Mouse (Mus musculus) brain, adult 2 months (tissue): ENCODE measurements around the gene Klhdc9.

ENCODE experiments used
- DNase-seq: peaks from one replicate; pipeline ENCODE4 v3.0.0; 2011; ENCODE audit warnings: low read depth, low spot score

Gene Klhdc9

DNA sequence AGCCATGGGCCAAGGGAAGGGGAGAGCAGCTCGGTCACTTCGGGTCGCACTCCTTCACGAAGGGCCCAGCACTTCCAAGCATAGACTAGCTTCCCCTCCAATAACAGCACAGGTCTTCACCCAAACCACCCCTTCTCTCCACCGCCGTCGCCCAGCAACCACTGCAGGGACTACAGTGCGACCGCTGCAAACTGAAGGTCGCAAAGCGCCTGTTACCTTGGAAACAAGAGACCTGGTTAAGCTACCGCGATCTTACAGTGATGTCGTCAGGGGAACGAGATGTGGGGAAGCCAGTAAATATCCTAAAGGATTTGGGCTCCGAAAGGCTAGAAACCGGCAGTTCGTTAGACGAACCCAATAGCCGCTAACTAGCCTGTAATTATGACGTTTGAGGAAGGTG lies at the start of gene Klhdc9:
Klhdc9 (minus strand) TSS at position 143 of the 400 bp plus-strand sequence.
- peak; percentile 99 for DNase-seq

DNA sequence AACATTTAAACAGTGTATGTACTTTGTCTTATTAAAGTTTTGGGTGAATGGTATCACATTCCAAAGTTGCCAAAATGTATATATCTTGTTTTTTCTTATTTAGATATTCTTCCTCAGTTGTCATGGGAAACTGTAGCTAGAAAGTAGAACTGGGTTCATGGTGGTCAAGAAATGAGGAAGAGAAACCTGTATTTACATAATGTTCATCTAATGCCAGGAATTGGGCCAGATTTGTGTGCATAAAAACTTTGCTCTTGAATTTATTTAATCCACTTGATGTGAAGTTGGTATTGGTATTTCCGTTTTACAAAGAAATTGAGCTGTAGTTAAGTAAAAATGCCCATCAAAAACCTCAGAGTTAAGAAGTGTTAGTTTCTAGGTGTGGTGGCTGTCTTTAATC lies 49.6 kb upstream of the Klhdc9 start:
- no peak for DNase-seq

DNA sequence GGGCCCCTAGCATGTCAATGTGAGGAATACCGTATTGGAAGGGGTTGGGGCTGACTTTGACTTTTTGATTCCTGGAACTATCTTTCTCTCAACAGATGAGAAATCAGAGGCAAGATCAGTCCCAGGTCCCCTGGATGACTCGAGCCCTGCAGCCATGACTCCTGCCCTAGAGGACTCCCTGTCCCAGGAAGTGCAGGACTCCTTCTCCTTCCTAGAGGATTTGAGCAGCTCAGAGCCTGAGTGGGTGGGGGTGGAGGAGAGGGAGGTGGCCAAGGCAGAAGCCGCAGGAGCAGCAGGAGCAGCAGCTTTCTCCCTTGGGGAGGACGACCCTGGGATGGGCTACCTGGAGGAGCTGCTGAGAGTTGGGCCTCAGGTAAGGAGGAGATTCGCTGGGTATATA lies 46.7 kb upstream of the Klhdc9 start:
- no peak for DNase-seq

DNA sequence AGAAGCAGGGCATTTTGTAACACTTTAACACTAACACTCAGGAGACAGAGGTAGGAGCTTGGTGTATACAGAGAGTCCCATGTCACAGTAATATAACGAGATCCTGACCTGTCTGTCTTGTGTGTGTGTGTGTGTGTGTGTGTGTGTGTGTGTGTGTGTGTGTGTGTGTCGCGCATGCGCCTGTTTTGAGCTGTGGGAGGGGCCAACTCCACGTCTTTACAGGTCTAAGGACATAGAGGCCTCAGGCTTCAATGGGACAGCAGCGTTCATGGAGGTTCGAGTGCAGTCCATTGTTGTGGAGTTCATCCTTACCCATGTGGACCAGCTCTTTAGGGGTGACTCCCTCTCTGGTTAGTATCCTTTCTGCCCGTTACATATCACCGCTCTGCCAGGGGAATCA lies 42.4 kb upstream of the Klhdc9 start:
- no peak for DNase-seq

DNA sequence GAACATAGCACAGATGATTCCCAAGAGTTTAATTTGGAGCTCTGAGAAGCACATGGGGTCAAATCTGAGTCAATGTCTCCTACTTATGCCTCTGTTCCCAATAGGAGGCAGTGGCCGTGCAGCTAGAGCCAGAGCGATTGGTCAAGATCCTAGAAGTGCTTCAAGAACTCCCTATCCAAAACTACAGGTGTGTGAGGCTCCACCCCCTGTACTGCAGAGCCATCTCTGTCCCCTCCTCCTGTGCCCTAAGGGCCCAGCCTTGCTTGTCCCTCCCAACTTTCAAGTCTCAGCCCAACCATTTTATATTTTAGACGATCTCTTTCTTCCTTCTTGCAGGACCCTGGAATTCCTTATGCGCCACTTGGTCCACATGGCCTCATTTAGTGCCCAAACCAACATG lies 41.2 kb upstream of the Klhdc9 start:
- no peak for DNase-seq

DNA sequence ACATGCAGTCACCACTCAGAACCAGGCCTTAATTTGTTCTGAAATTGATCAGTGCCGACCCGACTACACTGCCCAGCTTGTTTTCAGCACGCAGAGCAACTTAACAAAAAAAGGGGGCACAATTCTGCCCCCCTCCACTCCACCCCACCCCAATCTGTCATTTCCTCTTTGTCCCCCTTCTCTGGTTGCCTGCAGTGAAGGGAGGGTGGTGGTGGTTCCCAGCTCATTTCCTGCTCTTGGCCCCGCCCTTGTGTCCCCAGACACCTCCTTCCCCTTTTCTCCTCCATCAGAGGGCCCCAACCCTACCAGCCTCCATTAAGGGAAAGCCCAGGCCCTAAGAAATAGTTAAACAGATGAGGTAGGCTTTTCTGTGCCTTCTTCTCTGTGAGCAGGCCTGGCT lies 29.5 kb upstream of the Klhdc9 start:
- DNase-seq: peak; percentile 32

DNA sequence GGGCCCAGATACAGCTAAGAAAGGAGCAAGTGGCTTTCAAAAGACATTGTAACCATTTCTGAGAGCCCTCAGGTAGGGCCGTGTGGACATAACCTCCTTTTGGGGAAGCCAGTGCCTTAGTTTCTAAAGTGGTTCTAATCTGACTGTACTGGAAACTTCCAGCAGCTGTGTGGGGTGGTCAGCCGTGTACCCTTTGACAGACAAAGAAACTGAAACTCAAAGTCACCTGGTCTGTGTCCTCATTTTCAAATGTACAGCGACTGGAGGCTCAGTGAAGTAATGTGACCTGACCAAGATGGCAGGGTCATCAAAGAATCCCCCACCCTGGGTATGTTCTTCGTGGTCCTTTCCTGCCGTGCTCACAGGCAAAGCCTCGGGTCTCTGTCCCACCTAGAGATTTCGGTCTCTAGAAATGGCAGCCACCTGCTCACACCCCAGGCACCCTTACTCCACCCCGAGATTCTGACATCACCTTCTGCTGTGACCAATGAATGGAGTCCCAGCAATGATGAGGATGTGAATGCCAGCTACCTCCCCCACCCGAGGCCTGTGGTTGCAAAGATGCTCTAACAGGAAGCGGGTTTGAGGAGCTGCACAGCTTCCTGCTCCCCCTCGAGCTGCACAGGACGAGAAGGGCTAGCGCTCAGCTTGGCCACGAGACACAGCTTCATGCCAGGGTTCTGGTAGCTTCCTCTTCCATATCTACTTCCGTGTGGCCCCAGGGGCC lies 27.9 kb upstream of the Klhdc9 start, which contains the start of gene Arhgap30:
Arhgap30 (plus strand) TSS at position 579 of the 727 bp plus-strand sequence.
- peak; percentile 56 for DNase-seq

DNA sequence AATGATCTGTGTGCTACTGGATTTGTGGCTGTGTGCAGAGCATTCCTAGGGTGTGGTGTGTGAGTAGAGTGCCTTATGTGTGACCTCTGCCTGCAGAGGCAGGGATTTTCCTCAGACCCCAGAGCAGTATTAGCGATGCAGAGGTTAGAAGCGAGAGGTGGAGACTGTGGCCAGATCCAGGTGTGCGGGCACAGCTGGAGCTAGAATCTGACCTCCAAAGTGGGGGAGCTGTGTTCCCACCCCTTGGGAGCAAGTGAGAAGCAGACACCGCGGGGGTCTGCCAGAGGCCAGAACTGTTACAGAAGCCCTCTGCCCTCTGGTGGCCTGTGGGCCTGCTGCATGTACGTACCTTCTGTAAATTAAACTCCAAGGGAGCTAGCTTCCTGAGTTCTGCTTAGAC lies 26.5 kb upstream of the Klhdc9 start:
- no peak for DNase-seq

DNA sequence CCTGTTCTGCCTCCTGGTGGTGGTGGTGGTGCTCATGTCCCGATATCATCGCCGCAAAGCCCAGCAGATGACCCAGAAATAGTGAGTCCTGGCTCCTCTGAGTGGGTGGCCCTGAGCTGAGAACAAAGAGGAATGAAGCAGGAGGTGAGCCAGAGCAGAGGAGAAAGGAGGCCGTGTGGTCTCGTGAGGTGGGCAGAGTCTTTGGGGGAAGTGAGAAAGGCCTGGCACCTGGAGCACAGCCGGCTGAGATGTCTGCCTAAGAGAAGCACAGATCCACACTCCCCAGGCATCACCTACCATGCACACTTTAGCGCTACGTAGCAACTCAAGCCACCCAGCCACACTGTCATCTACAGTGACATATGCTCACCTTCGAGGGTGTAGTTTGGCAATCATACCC lies 24.6 kb upstream of the Klhdc9 start:
- DNase-seq: no peak

DNA sequence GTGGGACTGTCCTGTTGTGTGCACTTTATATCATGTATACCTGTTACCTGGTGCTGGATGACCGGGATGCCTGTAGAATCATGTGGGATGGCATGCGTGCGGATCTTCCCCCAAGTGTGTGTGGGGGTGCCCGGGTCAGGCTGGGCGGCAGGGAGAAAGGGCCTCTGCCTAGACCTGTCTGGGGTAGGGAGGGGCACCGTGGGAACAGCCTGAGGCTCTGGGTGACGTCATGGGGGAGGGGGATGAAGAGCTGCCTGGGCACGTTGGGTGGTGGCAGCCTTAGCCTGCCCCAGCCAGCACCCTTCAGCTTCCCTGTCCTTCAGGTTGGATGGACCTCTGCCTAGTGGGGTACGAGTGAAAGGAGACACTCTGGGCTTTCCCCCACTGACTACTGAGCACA lies 23.8 kb upstream of the Klhdc9 start:
- no peak for DNase-seq

DNA sequence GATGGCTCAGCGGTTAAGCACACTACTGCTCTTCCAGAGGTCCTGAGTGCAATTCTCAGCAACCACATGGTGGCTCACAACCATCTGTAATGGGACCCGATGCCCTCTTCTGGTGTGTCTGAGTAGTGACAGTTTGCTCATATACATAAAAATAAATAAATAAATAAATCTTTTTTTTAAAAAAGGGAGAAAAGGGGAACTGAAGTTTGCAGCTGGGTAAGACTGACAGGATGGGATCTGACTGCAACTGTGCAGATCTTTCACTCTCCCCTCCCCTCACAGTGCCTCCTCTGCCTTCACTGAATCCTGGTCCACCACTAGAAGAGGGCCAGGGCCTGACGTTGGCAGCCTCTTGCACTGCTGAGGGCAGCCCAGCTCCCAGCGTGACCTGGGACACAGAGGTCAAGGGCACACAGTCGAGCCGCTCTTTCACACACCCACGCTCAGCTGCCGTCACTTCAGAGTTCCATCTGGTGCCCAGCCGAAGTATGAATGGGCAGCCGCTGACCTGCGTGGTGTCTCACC lies 21.6 kb upstream of the Klhdc9 start:
- no peak for DNase-seq

DNA sequence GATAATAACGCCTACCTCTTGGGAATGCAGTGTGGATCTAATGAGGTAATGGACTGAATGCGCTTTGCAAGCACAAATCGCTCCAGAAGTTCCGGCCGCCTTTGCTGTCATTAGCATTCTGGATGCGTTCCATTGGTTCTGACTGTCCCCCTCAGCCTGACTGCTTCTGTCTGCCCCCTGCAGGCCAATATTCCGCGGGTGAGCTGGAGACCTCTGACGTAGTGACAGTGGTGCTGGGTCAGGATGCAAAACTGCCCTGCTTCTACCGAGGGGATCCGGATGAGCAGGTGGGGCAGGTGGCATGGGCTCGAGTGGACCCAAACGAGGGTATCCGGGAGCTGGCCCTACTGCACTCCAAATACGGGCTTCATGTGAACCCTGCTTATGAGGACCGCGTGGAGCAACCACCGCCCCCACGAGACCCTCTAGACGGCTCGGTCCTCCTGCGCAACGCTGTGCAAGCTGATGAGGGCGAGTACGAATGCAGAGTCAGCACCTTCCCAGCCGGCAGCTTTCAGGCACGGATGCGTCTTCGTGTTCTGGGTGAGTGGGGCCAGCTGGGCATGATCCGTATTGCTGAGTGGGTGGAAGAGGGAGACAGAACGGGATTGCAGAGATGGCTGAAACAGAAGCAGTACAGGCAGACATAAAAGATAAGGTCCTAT lies 19.5 kb upstream of the Klhdc9 start:
- DNase-seq: peak; percentile 95

DNA sequence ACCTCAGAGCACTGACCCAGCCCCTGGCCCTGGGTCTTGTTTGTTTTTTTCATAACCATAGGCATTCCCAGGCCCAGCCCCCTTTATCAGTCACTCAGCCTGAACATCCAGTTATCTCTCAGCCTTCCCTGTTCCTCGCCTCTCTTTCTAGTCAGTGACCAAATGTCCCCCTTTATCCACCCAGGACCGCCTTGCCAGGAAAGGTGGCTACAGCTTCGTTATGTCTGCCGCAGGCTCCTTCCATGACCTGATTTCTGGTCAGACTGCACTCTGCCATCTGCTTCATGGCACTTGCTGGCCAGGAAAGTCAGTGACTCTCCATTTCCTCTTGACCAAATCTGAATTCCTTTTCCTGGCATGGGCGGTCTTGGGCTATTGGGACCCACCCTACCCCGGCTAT lies 17.7 kb upstream of the Klhdc9 start:
- DNase-seq: peak; percentile 81

DNA sequence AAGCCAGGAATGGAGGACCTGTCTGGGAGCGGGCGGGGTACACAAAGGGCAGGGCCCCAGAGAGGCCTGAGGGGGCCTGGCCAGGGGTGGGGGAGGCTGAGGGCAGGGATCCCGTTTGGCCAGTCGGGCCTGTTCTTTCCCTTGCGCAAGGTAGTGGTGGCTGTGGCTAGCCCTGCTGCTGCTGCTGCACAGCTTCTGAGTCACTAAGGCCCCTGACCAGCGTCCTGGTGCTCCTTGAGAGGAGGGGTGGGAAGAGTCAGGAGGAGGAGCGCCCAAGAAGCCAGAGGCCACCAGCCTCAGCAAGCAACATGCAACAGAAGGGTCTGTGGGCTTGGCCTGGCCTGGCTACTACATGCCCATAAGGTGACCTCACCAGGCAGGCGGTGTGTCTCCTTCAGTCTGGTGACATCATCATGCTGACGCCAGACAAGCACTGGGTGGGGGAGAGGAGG lies 15.1 kb upstream of the Klhdc9 start:
- no peak for DNase-seq

DNA sequence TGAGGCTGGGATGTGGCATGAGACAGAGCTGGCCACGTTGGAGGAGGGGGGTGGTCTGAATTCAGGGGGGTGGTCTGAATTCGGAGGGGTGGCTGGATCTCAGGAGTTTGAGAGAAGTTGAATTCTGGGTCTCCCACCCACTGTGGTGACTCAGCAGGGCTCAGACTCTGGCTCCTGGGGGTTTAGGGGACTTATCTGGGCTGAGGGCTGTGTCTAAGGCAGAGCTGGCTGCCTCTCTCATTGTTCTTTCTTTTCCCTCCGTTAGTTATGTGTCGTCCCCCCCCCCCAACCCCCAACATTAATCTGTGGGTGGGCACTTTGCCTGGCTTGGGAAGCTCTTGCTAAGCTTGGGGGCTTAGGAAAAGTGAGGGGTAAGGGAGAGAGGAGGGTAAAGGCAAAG lies 13.3 kb upstream of the Klhdc9 start:
- DNase-seq: no peak

DNA sequence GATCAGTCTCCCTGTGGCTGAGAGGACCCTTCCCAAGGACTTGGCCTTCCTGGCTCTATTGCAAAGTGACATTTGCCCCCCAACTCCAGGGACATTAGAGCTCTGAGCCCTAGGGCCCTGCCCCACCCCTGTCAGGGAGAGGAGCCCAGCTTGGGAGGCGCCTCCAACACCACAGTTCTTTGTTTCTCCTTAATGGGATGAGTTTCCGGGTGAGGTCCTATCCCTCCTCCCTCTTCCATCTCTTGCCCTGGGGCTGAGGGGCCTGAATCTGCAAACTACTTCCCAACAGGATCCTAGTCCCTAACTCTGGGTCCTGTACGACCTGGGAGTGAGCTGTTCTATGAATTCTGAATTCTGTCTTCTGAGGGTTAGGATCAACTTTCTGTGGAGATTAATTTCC lies 12.3 kb upstream of the Klhdc9 start:
- no peak for DNase-seq

DNA sequence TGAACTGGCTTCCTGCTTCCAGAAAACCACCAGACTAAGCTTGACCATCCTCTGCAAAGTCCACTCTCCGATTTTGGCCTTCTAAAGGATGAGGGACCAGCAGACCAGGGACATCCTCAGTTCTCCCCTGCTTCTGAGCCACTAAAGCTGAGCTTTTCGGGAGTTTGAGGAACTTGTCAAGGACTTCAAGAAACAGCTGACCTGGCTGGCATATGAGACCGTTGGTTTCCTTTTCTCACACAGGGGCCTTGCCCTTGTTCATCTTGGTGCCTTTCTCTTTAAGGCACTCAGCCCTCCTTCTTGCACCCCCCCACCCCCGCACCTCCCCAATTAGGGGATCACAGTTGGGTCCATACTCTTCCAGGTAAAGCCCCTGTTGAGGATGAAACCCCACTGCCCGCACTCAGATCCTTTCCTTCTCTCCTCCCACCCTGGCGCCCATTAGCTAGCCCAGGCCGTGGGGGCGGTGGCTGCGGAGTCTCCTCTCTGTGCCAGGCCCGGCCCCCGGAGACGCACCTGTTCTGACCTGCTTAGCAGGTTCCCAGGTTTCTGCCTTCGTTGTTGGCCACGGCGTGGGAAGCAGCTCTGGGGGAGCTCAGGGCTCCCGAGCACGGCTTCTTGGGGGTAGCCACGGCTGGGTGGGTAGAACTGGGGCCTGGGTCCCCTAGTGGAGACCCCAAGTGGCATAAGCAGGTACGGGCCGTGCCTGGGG lies 9.4 kb upstream of the Klhdc9 start, which contains the start of gene Nectin4:
Nectin4 (plus strand) TSS at position 255 of the 712 bp plus-strand sequence.
- peak; percentile 18 for DNase-seq

DNA sequence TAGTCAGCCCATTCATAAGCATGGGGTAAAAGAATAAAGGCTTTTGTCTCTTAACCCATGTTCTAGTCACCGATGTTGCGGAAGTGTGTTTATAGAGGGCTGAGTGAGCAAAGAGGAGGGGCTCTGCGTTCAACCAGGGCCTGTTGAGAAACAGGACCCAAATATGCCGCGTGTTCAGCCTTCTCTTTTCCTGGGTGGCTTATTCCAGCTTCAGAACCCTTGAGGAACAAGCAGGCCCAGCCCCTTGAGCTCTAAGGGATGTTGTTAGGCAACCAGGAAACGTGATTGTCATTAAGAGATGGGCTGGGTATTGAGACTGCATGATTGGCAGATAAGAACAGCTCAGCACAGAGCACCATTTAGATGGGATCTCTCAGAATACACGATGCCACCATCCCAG lies 5.3 kb upstream of the Klhdc9 start:
- no peak for DNase-seq

DNA sequence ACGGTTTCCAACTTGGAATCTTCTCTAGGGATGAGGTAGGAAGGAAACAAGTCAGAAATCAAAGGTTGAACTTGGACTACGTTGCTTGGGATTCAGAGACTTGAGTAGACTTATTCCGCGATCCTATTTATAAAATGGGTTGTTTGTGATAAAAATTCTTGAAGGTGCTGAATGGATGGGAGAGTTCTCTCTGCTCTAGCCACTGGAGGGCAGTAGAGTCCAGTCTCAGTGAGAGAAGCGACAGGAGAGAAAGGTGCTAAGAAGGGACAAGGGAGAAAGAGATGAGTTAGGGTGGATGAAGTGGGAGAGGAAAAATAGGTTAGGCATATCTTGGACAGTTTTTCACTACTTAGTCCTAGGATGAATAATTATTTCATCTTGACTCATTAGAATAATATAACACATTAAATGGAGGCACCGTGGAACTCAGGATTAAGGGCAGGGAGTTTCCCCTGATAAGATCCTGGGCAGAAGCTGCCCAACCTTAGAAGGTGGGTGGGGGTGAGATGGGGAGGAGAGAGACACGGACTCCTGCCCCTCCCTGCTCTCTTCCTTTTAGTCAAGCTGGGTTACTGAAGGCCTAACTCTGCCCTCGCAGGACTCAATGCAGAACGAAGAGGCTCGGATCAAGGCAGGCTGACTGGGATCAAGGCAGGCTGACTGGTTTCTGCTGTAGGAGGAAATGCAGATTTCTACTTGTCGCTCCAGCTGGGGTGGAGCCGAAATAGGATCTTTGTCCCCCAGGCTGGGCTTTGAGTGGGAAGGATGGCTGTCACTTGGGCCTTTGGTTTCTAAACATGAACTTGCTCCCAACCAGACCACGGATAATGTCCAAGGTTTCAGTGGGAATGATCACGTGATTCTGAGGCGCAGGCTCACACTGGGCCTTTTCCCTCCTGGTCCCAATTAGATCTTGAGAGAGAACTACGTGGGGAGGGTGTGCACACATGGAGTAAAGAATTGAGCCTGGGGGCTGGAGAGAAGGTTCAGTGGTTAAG lies 807 bp upstream of the Klhdc9 start:
- DNase-seq: peak; percentile 95

DNA sequence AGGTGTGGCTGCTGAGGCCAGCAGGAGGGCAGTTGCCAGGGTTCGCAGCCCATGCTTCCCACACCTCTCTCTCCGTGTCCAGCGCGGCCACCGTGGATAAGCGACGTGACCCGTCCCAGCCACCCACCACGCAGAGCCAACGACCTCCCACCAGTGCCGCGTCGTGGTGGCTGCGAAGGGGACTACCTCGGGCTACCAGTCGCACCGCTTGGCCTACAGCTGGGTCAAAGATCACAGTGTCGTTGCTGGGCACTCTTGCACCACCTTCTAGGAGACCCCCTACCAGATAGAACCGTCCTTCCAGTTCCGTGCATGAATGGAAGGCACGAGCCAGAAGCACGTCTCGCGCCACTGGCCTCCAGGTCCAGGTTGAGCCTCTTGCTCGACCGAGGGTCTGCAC lies 345 bp downstream of the Klhdc9 start:
- DNase-seq: no peak

DNA sequence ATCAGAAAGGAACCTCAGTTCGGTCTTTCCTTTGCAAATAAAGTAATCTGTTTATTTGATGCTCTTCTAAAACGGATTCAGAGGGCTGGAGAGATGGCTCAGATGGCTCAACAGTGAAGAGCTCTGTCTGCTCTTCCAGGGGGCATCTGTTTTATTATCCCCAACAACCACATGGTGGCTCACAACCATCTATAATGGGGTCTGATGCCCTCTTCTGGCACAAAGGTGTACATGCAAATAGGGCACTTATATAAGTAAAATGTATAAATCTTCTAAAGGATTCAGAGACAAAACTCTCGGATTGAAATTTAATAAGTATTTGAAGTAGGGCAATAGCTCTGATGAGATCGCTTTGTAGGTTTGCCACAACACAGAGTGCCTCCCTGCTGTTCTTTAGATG lies 2.2 kb downstream of the Klhdc9 start:
- peak; percentile 81 for DNase-seq
